Mouse (Mus musculus): ENCODE measurements around the gene Rbfox2.

The Rbfox2 gene

GRCm38 (mm10) chr15:77110452-77110851 is 196.4 kb downstream of the Rbfox2 start:
- no peak for DNase-seq (ENCODE audit: extremely low read depth, low read depth)

GRCm38 (mm10) chr15:77107169-77107908 is 199.5 kb downstream of the Rbfox2 start:
- no peak for DNase-seq (ENCODE audit: extremely low read depth, low read depth)

- DNase-seq (ENCODE audit: extremely low read depth, low read depth): no peak
Measured at GRCm38 (mm10) chr15:77105273-77105672, 201.5 kb downstream of the Rbfox2 start.

- DNase-seq (ENCODE audit: extremely low read depth, low read depth): no peak
Measured at GRCm38 (mm10) chr15:77104349-77105158, 202.2 kb downstream of the Rbfox2 start.

- no peak for DNase-seq (ENCODE audit: extremely low read depth, low read depth)
Measured at GRCm38 (mm10) chr15:77102685-77103084, 204.1 kb downstream of the Rbfox2 start.

GRCm38 (mm10) chr15:77099756-77100155 is 207.0 kb downstream of the Rbfox2 start:
- no peak for DNase-seq (ENCODE audit: extremely low read depth, low read depth)

- no peak for DNase-seq (ENCODE audit: extremely low read depth, low read depth)
Measured at GRCm38 (mm10) chr15:77097358-77097757, 209.4 kb downstream of the Rbfox2 start.

- no peak for DNase-seq (ENCODE audit: extremely low read depth, low read depth)
Measured at GRCm38 (mm10) chr15:77095216-77095615, 211.6 kb downstream of the Rbfox2 start.

GRCm38 (mm10) chr15:77094431-77094830 is 212.4 kb downstream of the Rbfox2 start:
- no peak for DNase-seq (ENCODE audit: extremely low read depth, low read depth)

- DNase-seq (ENCODE audit: extremely low read depth, low read depth): no peak
Measured at GRCm38 (mm10) chr15:77091394-77091793, 215.4 kb downstream of the Rbfox2 start.

- DNase-seq (ENCODE audit: extremely low read depth, low read depth): no peak
Measured at GRCm38 (mm10) chr15:77090531-77090930, 216.3 kb downstream of the Rbfox2 start.

GRCm38 (mm10) chr15:77089249-77089648 is 217.6 kb downstream of the Rbfox2 start:
- no peak for DNase-seq (ENCODE audit: extremely low read depth, low read depth)

GRCm38 (mm10) chr15:77086488-77086887 is 220.3 kb downstream of the Rbfox2 start:
- no peak for DNase-seq (ENCODE audit: extremely low read depth, low read depth)

GRCm38 (mm10) chr15:77085818-77086217 is 221.0 kb downstream of the Rbfox2 start:
- DNase-seq (ENCODE audit: extremely low read depth, low read depth): no peak

GRCm38 (mm10) chr15:77081454-77081853 is 225.3 kb downstream of the Rbfox2 start:
- DNase-seq (ENCODE audit: extremely low read depth, low read depth): no peak

- DNase-seq (ENCODE audit: extremely low read depth, low read depth): no peak
Measured at GRCm38 (mm10) chr15:77080684-77081254, 226.0 kb downstream of the Rbfox2 start.

GRCm38 (mm10) chr15:77079890-77080361 is 226.9 kb downstream of the Rbfox2 start:
- DNase-seq (ENCODE audit: extremely low read depth, low read depth): no peak

GRCm38 (mm10) chr15:77079256-77079822 is 227.5 kb downstream of the Rbfox2 start:
- no peak for DNase-seq (ENCODE audit: extremely low read depth, low read depth)

- DNase-seq (ENCODE audit: extremely low read depth, low read depth): no peak
Measured at GRCm38 (mm10) chr15:77078786-77079185, 228.0 kb downstream of the Rbfox2 start.

- DNase-seq (ENCODE audit: extremely low read depth, low read depth): no peak
Measured at GRCm38 (mm10) chr15:77077906-77078305, 228.9 kb downstream of the Rbfox2 start.

GRCm38 (mm10) chr15:77076523-77076922 is 230.3 kb downstream of the Rbfox2 start:
- DNase-seq (ENCODE audit: extremely low read depth, low read depth): no peak
